Mouse (Mus musculus) erythroblast, adult 5-6 weeks (primary cell): ENCODE data around the gene Opcml. TPM values are rescaled to one million over a fixed set of nuclear protein-coding genes. Genes with fewer than 3 reads are reported as not detected.

Experiments used
- ATAC-seq: replicated peaks from 2 replicates; pipeline ENCODE4 v1.8.0; 2016; ENCODE audit warnings: moderate number of reproducible peaks, mild to moderate bottlenecking, moderate TSS enrichment, inconsistent platforms; ENCODE audit not compliant: poor library complexity, low FRiP score, severe bottlenecking
- total RNA-seq, 2 experiments: library from RNA; stranded (forward) in 1 of 2; stranded (reverse) in 1 of 2; fragments of 150-400 nt in 1 of 2; fragments of 200-764, 138-1000 nt in 1 of 2; gene quantifications; 2 replicates each; pipeline versions ENCODE4 v1.2.3 to v1.2.4; 2015 to 2017; ENCODE audit warnings: low replicate concordance in 2 of 2

Opcml gene
- total RNA-seq, 2 experiments from 2014 or later: not detected

DNA sequence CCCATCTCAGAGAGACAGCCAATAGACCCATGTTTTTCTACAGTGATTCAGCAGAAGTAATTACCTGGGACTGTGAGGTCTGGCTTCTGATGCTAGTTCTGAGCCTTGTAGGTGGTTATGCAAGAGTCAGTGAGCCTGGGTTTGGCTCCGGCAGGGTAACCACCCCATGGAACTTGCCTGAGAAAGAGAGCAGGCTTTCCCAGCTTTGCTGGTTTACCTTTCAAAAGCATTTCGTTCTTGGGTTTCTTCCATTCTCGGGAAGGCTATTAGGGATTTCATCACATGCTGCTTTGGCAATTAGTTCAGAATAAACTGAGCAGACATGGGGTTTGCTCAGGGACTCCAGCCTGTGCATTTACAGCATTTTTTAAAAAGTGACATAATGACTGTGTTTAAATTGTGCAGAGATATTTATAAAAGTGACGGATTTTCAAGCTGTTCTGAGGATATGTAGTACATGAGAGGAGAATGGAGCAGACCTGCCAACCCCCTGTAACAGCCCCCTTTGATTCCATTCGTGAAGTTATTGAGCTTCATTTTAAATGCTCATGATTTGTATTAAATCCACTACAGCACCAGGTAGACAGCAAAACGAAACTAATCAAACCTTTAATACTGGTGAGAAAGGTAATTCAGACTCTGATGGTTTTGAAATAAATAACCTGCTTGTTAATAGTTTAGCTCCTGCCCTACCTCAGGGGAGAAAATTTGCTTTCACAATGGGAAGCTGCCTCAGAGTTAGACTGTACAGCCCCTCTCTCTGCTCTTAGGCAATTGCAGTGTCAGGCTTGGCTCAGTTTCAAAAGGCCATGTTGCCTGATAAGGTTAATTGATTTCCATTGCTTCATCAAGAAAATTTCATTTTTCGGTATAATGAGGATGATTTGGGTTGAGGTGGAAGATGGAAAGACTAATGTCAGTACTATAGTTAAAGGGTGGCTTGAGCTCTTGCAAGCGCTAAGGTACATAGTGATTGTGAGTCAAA lies 196.3 kb downstream of the Opcml start:
- ATAC-seq: no peak

DNA sequence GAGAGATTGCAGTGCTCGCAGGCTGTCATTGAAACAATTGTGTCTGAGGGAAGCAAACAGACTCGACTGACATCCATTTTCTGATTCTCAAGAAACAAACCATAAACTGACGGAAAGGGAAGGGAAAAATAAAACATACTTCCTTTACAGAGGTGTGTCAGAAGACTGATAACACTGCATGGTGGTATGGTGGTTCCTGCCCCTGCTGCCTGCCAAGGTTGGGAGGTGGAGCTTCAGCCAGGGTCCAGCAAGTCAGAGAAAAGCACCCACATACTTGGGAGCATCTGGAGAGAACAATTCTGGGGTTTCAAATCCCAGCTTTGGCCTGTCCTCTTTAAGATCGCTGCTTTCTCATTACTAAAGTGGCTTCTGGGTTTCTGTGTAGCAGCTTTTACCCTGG lies 201.0 kb downstream of the Opcml start:
- ATAC-seq: no peak

DNA sequence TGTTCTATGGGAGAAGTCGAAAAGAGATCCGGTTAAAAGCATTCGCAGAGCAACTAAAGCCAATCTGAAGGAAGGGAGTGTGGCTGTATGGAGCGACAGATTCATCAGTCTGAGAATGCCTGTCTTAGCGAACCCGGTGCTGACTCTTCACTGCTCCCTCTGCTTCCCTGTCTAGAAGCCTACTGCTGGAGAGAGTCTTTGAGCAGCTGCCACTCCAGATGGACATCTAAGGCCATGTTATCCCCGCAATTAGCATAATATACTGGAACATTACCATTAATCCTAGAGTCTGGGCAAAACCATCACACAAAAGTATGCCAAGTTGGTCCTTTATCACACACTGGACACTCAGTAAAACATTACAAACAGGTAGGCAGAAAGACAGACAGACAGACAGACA lies 206.0 kb downstream of the Opcml start:
- ATAC-seq: no peak

DNA sequence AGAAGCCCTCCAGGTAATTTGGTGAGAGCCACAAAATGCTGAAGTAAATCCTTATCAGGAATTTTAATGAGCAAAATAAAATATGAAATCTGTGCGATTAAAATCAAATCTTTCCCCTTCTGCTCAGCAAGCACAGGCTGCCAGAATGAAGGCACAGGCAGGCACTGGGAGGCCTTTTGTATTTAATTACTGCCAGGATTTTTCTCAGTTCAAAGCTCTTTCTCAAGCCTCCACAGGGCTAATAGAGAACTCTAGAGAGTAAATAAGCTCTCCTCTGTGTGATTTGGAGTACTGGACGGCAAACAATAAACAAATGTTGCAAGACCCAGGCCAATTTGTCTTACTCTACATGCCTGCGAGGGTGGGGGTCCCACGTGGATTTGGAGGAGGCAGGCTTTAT lies 208.2 kb downstream of the Opcml start:
- no peak for ATAC-seq

DNA sequence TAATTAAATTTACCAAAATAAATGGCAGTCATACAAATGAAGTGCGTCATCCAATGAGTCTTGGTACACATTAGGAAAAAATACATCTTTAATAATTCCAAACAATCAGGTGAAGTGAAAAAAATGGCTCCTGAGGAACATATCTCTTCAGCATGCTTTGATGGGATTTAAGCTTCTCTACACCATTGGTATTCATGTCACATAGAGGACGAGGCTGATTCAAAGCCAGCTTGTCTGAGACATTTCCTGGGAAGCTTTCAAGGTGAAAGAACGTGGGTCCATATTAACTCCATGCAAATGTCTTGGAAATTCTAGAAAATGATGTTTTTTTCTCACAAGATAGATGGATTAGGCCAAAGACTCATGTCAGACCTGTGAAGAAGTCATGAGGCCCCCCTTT lies 212.6 kb downstream of the Opcml start:
- no peak for ATAC-seq

DNA sequence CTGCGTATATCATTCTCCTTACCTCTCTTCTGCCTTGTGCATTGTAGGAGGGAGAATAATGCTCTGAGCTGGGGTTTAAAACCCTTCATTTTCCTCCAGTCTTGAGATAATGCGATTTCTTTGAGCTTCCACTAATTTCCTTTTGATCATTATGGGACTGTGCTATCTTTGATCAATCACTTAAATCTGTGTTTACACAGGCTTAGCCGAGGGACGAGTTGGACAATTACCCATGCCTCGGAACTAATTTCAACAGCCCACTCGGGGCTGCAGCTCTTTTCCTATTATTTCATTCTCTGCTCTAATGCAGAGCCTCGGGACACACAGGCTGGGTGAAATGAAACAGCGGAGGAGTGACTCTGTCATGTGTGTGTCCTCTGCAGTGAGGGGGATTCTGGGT lies 220.9 kb downstream of the Opcml start:
- ATAC-seq: no peak

DNA sequence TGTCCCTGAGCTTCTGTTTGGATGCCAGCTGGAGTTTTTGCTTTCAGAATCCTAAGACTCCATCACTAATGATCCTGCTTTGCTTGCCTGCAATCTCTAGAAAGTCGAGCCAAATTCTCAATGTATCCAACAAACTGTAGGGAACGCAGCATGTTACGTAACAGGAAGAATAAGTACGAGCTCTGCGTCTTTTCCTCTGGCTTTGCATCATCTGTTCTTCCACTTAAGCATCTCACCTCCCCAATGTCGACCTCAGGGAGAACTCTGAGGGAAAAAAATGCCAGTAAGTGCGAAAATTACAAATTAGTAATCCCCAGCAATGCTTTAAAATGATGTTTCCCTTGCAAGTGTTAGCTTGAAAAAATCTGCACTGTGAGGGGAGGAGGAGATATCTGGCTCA lies 222.1 kb downstream of the Opcml start:
- no peak for ATAC-seq

DNA sequence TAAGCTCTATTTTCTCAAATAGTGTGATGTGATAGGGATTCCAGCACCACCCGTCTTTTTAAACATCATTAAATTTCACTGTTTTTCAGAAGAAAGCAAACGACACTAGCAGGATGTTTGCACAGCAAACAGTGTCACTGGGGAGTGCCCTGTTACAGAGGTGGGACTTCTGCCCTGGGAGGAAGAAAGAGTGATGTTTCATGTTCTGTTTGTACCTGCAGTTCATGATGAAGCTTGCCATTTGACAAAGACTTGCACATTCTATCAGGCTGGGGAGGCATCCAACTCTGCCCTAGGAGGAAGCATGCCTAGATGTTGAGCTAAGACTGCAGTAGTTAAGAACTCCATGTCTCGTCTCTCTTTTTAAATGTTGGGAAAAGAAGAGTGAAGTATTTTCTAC lies 222.6 kb downstream of the Opcml start:
- ATAC-seq: no peak

DNA sequence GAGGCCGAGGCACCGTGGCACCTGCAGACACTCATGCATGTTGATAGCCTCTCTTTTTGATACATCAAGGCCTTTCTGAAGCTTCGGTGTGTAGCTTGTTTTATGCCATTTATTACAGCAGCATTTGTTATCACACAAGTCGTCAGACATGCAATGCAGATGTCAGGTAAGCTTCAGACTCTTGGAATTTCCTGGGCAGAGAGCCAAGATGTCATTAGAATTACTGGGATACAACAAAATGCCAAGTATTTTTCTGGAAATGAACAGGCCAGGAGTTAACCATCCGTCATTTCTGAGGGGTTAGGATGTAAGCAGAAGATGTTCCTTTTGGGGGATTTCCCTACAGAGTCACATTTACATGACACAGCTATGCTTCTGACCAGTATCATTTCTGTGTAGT lies 237.6 kb downstream of the Opcml start:
- no peak for ATAC-seq

DNA sequence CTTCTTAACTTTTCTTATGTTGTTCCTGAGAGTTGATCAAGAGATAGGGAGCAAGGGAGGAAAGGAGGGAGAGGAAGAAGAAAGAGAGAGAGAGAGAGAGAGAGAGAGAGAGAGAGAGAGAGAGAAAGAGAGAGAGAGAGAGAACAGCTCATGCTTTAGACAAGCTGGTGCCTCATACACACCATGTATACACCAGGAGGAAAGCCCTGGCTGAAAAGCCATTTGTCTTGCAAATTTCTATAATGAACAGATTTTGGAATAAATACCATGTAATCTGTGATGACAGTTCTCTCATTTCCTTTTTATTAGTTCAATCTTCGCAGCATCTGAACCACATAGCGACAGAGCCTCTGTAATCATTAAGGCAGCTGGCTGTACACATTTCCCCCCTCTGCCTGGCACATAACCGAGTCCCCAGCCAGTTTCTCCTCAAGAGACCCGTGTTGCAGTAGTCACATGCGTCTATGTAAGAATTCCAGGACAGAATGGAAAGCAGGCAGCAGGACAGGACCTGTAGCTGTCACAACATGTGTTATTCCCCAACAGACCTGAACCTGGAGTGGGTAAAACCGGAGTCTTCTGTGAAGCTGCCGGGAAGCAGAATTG lies 238.3 kb downstream of the Opcml start:
- ATAC-seq: no peak

DNA sequence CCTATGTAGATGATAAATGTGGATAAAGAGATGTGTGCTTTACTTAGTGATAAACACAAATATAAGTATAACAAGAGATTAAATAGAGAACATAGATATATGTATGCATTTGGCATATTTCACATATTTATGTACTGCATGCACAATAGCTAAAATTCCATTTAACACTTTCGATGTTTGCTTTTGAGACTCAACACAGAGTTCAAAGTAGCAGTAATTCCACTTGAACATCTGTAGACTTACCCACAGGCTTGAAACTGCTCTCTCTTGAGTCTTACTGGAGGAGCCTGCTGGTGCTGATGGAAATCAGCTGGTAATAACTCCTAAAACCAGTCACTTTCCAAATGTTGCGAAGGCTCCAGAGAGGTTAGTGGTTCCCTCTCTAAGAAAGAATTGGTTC lies 258.6 kb downstream of the Opcml start:
- no peak for ATAC-seq

DNA sequence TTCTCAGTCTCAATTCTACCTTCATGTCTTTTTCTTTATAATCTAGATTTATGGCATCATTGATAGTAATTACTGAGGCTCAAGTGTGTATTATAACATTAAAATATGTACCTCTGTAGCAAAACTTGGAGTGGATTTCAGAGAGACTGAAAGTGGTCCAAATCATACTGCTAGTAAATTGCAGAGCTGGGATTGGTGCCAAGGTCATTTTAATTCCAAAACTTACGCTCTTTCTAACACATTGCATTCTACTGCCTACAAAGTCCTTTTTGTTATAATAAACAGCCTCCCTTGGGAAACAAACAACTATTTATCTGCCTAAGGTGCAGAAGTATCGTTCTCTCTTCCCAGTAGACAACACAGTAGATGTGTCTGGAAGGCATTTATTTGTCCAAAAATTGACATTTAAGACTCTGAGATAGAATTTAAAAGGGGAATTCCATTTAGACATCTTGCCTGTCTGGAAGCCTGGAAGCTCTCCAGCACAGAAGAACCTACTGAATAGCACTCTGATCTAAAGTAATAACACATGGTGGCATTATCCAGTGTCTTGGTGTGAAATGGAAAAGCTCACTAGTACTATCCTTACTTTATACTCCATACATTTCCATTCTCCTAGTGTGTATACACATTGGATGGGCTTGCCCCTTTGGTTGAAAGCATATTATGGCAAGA lies 266.7 kb downstream of the Opcml start:
- ATAC-seq: no peak

DNA sequence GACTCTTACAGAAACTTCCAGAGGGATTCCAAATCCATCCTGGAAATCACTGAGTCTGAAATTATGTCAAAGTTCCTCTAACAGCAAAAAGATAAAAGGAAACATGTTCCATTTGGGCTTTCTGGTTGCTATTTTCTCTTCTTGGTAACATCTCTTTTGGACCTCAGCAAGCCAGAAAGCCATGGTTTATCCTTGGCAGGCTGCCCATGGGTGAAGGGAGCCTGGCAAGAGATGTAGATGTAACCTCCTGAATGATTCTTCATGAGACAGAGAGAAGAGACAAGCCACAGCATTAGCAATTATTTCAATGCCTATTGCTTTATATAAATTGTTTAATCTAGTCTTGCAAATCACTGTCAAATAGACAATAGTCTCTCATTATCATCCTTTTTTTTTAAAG lies 274.6 kb downstream of the Opcml start:
- ATAC-seq: no peak

DNA sequence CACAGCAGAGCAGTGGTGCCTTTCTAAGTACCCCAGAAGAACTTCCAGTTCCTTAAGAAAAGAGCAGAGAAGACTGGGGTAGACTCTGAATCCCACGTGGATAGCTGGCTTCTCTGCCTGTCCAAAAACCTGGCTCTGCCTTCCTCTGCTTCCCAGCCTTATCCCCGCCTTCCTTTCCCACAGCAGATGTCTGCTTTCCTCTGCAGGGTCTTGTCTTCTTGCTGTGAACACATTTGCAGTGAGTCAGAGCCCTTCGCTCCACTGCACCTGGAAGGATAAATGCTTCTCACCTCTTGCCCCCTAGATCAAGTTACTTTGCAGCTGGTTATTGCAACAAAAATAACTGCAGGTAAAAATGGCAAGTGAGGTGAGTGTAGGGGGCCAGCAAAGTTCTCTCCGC lies 290.1 kb downstream of the Opcml start:
- ATAC-seq: no peak

DNA sequence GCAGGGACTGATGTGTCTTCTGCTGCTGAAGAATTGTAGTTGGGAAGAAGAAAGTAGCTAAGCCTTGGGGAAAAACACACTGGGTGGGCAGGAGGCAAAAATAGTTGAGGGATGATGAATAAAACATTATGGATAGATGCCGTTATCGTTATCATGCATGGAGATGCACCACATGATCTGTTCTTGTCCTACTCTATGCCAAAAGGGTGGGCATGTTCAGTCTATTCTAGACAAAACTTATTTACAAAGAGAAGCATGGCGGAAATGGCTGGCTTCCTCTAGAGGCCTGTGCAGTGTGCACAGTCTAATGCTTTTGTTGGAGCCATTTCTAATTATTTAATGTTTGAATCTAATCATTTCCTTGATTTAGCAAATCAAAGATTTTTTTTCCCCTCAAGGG lies 293.2 kb downstream of the Opcml start:
- no peak for ATAC-seq

DNA sequence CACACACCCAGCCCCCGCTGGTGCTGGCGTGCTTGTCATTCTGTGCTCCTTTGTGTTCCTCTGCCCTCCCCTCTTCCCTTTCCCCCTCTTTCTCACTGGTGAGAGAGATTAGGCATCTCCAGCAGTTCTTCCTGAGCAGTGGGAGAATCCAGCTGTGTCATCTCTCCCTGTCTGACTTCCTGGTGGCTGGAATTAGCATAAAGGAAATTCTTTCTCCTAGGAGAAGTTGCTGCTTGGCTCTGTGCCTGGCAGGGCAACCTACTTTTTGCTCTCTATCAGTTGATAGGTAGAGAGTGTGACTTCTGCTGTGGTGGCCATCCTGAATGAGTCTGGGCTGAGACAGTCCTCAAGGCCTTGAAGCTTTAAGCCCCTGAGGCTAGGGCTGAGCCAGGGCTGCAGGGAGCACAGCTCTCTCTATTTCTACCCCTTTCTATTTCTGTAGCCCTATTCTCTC lies 293.7 kb downstream of the Opcml start:
- ATAC-seq: no peak

DNA sequence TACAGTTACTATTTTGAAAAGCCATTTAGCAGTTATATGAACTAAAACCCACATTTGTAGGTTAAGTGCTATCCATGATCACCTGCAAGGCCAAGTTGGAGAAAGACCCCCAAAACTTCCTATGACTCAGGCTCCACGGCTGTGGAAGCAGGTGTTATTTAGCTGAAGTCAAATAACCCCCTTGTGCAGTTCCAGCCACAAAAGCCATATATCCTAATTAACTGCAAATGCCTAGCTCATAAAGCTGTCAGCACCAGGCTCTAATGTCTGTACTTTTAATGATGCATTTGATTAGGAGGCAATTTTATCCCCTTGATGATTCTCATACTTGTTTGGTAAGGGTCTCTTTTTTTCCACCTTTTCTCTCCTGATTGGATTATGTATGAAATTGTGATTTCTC lies 300.8 kb downstream of the Opcml start:
- ATAC-seq: no peak

DNA sequence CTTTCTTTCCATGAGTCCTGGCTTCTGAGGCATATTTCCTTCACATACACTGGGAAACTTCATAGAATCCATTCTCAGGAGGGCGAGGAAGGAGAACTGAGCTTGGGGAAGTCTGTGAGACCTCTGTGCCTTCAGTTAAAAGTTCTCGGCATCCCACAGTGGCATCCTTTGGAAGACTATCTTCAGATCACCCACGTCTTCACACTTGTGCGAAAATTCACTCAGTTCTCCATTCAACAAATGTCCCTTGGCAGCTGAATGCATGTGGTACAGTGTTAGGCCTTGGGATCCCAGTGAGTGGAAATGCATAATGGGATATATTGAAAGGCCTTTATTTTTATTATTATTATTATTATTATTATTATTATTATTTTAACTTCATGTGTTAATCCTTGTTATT lies 304.1 kb downstream of the Opcml start:
- no peak for ATAC-seq

DNA sequence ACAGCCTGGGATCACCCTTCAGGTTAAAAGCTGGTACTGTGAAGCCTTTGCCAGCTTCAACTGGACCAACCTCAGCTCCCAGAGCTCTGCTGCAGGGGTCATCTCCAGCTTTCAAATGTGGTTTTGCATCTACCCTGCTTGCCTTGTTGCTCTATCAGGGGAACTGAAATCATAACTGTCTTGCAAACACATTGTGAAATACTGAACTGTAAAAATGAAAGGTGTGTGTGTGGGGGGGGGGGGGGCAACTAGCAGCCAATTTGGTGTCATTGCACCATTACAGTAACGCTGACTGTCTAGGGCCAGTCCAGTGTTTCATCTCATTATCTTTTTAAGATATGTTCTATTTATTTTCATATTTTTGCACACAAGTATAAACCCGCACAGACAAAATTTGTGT lies 305.6 kb downstream of the Opcml start:
- ATAC-seq: no peak

DNA sequence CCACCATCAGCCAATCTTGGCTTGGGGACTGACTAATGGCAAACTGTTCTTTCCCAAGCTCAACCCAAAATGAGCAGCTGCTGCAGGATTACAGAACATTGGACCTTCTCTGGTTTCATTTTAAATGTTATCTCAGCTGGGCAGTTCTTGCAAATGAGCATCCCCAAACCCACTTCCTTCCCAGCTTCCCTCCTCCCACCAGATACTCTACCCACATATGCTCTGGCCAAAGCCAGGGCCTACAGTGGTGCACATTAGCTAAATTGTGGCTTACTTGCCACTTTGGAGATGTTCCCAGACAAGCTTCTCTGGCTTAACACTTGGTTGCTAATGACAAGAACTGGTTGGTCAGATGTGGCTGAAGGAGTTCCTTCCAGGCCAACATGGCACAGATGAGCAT lies 311.4 kb downstream of the Opcml start:
- ATAC-seq: no peak

DNA sequence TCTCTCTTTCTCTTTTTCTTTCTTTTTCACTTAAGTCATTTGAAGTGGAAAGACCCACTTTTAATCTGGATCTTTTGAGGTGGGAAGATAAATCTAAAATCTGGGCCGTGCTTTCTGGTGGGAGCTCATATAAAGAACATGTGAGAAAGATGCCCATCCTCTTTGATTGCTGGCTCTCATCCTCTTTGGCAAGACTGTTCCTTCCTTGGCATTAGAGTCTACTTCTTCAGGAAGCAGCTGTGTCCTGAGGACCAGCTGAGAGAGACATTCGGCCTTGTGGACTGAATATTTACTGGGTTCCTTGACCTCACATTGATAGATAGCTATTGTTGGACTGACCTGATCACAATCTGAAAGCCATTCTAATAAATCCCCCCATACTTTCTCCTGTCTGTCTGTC lies 331.3 kb downstream of the Opcml start:
- no peak for ATAC-seq
